Mouse (Mus musculus) liver, postnatal 0 days (tissue): ENCODE measurements around the gene Bmp5. TPM values are rescaled to one million over a fixed set of nuclear protein-coding genes. Genes with fewer than 3 reads are reported as not detected.

Experiments
- ATAC-seq: fragments of 200-750 bp; cut with Nextera tagmentation; 2 replicates; pipeline ENCODE4 v1.8.0; 2017; ENCODE audit warnings: mild to moderate bottlenecking, moderate library complexity
- DNase-seq: peaks from one replicate; pipeline ENCODE4 v3.0.0-alpha.2; 2016
- H3K27ac ChIP-seq: fragments of 300-500 bp; sonication (generic); 2 replicates; pipeline ENCODE4 v1.5.1; 2014; ENCODE audit warnings: antibody characterized with exemption, moderate library complexity, mild to moderate bottlenecking, low read depth
- H3K27me3 ChIP-seq: fragments of 300-500 bp; sonication (generic); 2 replicates; pipeline ENCODE4 v1.6.1; 2014; ENCODE audit warnings: low read length, control low read depth, mixed read lengths; ENCODE audit not compliant: insufficient read depth
- H3K36me3 ChIP-seq: fragments of 300-500 bp; sonication (generic); replicated peaks from 2 replicates; pipeline ENCODE4 v1.6.1; 2014; ENCODE audit warnings: mild to moderate bottlenecking, control low read depth, low read length, moderate library complexity, mixed read lengths; ENCODE audit not compliant: insufficient read depth
- H3K4me1 ChIP-seq: fragments of 300-500 bp; sonication (generic); 2 replicates; pipeline ENCODE4 v1.6.1; 2014; ENCODE audit warnings: antibody characterized with exemption, mild to moderate bottlenecking, control low read depth; ENCODE audit not compliant: insufficient read depth
- H3K4me2 ChIP-seq: fragments of 300-500 bp; sonication (generic); 2 replicates; pipeline ENCODE4 v1.6.1; 2014; ENCODE audit warnings: low read depth, mild to moderate bottlenecking, low read length, moderate library complexity, mixed read lengths
- H3K4me3 ChIP-seq: fragments of 300-500 bp; sonication (generic); 2 replicates; pipeline ENCODE4 v1.5.1; 2014; ENCODE audit warnings: low read depth, low read length
- H3K9ac ChIP-seq: fragments of 300-500 bp; sonication (generic); replicated peaks from 2 replicates; pipeline ENCODE4 v1.6.1; 2014; ENCODE audit warnings: mild to moderate bottlenecking, moderate library complexity
- H3K9me3 ChIP-seq: fragments of 300-500 bp; sonication (generic); 2 replicates; pipeline ENCODE4 v1.6.1; 2016; ENCODE audit warnings: mild to moderate bottlenecking, control low read depth, low read length, mixed read lengths
- CTCF ChIP-seq: sonication (generic); IDR thresholded peaks from 2 replicates; pipeline ENCODE4 v1.5.1; 2016; ENCODE audit warnings: antibody characterized with exemption, low read depth
- EP300 ChIP-seq: IDR thresholded peaks from 2 replicates; pipeline ENCODE4 v1.6.1; 2016; ENCODE audit warnings: antibody characterized with exemption, low read depth, mild to moderate bottlenecking
- WGBS: fragments of 180-500 bp; shearing (Covaris S2); extraction: QIAGEN DNeasy Blood & Tissue Kit; methylation state at CpG from one replicate; pipeline ENCODE4 v1.1.7; 2014; ENCODE audit not compliant: insufficient replicate concordance; 5-methylcytosine and 5-hydroxymethylcytosine counted together
- polyA plus RNA-seq: library from polyadenylated mRNA; unstranded; fragments of >200 nt; fragmentation: Nextera tagmentation; extraction: Ambion mirVana; gene quantifications from 2 replicates; pipeline ENCODE4 v1.2.1, GENCODE M21; 2015

Gene Bmp5
- polyA plus RNA-seq = 2.4 and 3.0 TPM in 2 replicates

DNA sequence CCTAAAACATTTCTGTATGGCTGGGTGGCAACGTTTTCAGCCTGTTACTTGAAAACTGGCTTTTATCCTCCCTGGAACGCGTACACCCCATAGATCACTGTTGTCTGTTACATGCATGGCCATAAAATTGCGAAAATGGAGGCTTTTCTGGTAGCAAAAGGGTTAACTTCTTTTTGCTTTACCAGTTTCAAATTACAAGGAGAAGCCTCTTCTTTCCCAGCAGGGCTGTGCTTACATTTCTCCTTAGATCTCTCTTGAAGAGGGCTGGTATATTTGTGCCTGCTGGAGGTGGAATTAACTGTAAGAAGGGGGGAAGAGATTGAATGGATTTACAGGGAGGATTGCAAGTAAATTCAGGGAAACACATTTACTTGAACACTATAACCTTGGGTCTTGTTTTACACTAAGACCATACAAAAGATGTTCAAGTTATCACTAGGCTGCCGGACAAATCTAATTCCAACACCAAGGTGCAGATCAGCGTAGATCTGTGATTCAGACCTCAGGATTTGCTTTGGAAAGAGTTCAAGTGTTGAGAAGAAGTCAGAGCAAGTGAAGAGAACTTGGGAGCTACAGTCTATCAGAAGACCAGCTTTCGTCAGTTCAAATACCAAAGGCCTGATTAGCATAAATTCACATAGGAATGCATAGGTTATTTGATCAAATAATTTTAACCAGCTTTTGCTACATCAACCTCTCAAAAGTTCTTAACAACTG lies at the start of gene Bmp5:
Bmp5 (plus strand) TSS at position 236 of the 717 bp plus-strand sequence.
- WGBS = 53% methylated on average over 7 of the region's 7 CpGs
- H3K9ac ChIP-seq = no peak within 1 kb of the TSS

DNA sequence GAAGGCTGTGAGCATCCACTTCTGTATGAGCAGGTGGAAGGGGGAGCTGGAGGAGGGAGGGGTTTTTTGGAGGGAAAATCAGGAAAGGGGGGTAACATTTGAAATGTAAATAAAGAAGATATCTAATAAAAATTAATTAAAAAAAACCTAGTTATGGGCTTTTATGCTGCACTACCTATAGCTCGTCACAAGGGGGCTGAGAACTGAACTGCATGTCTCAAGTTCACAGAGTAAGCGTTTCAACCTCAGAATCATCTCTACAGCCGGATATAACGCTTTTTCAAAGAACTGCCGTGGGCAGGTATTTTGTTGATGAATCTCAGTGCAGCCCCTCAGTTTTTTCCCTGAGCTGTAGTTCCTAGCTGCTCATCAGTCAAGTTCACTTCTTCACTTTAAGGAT lies 15.1 kb upstream of the Bmp5 start:
- Histone ChIP-seq H3K27me3 (no peaks in the 10 kb centered on the region), H3K36me3 (no peaks in the 10 kb centered on the region), H3K9ac (no peak overlapping the region), H3K4me2 (no peak overlapping the region), H3K9me3 (no peaks in the 10 kb centered on the region), H3K27ac (no peak overlapping the region), H3K4me3 (no peak overlapping the region), H3K4me1 (no peaks in the 10 kb centered on the region)
- 32% methylated on average over 5 of the region's 5 CpGs for WGBS
- no peak for ATAC-seq
- TF ChIP-seq CTCF (peak; percentile 58), EP300 (no peak)
- DNase-seq = no peak

More for the DNA sequence above, at the start of gene Bmp5:
- Histone ChIP-seq H3K9me3 (no peaks in the 10 kb centered on the region), H3K27ac (0 out of 2 replicates have a peak within 1 kb of the TSS, but pooled peaks have one; percentile 2), H3K27me3 (no peaks in the 10 kb centered on the region), H3K4me2 (no peak within 1 kb of the TSS), H3K4me1 (no peaks in the 10 kb centered on the region), H3K36me3 (no peaks in the 10 kb centered on the region), H3K4me3 (no peak within 1 kb of the TSS; the same call in 1 of the 2 replicates)
- TF ChIP-seq EP300 (no peak), CTCF (no peak)
- ATAC-seq (no peak), DNase-seq (no peak)

DNA sequence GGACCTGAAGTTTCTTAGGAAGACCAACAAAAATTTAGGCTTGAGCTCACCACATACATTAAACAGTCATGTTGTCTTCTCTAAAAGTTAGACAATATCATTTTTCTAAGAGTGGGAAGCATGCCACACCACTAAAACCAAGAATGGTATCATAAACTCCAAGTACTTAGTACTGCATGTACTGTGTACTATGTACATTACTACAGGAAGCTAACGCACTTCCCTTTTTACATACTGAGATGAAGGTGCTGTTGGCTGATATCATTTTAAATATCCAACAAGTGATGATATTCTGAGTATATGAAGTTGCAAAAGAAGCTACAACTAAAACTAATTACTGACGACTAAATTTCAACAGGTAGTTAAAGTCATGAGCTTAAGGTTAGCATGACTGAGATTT lies 13.6 kb upstream of the Bmp5 start:
- H3K4me3 ChIP-seq = no peak overlapping the region
- no peaks in the 10 kb centered on the region for H3K9me3 ChIP-seq
- H3K36me3 ChIP-seq = no peaks in the 10 kb centered on the region
- H3K27me3 ChIP-seq = no peaks in the 10 kb centered on the region
- H3K27ac ChIP-seq = no peak overlapping the region
- 67% methylated on average over 2 of the region's 2 CpGs for WGBS
- H3K9ac ChIP-seq = no peak overlapping the region
- no peak overlapping the region for H3K4me2 ChIP-seq
- H3K4me1 ChIP-seq = no peaks in the 10 kb centered on the region
- DNase-seq (no peak), ATAC-seq (no peak)
- TF ChIP-seq CTCF (no peak), EP300 (no peak)

DNA sequence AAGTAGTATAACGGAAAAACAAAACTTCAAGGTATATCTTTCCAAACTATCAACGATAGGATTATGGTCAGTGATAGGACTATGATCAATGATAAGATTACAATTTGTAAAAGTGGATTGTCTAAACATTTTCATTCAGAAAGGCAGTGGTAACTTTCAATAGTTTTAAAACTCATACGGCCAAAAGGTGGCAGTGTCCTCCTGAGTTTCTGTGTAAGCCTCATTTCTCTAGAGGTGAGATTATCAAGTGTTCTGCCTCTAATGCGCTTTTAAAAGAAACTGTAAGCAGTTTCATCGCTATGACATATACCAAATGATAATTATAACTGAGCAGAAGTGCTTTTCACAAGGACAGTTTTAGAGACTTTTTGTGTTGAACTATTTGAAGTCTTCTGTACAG lies 12.7 kb upstream of the Bmp5 start:
- 26% methylated on average over 5 of the region's 5 CpGs for WGBS
- Histone ChIP-seq H3K4me1 (no peaks in the 10 kb centered on the region), H3K4me2 (no peak overlapping the region), H3K9ac (no peak overlapping the region), H3K27ac (no peak overlapping the region), H3K36me3 (no peaks in the 10 kb centered on the region), H3K4me3 (no peak overlapping the region), H3K9me3 (no peaks in the 10 kb centered on the region), H3K27me3 (no peaks in the 10 kb centered on the region)
- TF ChIP-seq CTCF (peak; percentile 65), EP300 (no peak)
- ATAC-seq = no peak
- DNase-seq = no peak

DNA sequence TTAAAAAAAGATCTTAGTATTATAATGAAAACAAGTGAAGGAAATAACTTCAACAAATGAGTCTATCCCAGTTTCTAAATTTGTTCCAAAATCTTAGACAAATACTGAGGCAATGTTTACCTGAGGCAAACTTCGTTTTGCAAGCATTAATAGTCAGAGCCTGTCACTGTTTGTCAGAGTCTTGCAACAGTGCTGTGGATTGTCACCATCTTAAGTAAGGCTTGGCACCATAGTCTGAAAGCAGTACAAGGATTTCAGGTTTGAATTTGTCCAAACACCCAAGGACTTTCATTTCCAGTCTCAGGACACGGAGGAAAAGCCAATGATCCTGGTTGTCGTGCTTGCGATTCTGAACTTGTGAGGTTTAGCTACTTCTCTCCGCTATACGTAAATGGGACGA lies 10.4 kb upstream of the Bmp5 start:
- no peak for TF ChIP-seq EP300
- DNase-seq (peak; percentile 19), ATAC-seq (peak; percentile 91)
- Histone ChIP-seq H3K9ac (no peak overlapping the region), H3K27ac (0 out of 2 replicates have a peak overlapping the region, but pooled peaks have one; percentile 8), H3K27me3 (no peaks in the 10 kb centered on the region), H3K4me3 (no peak overlapping the region), H3K4me1 (no peaks in the 10 kb centered on the region), H3K4me2 (peak overlapping the region; percentile 54), H3K9me3 (no peaks in the 10 kb centered on the region), H3K36me3 (no peaks in the 10 kb centered on the region)
- 69% methylated on average over 7 of the region's 7 CpGs for WGBS

DNA sequence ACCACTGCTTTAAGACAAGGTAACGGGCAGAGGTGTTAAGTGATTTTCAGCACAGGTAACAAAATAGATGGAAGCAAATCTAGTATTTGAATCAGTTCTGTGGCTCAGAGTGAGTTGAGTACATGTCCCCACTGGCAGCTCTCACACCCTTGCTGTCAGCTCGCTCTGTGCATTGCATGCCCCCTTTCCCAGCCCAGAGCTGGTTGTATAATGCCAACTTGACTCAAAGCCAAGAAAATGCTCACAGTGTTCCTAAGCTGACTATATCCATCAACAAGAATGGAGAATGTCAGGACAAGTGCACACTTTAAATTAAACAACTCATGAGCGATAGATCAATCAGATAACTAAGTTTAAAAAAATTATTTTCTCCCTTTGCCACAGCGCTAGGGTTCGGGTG lies 8.6 kb upstream of the Bmp5 start:
- H3K9ac ChIP-seq = no peak overlapping the region
- H3K27ac ChIP-seq = no peak overlapping the region
- H3K4me3 ChIP-seq = no peak overlapping the region
- TF ChIP-seq EP300 = no peak
- no peak for TF ChIP-seq CTCF
- H3K9me3 ChIP-seq = no peaks in the 10 kb centered on the region
- H3K4me2 ChIP-seq = no peak overlapping the region
- no peaks in the 10 kb centered on the region for H3K27me3 ChIP-seq
- no peak for DNase-seq
- WGBS = 84% methylated on average over 5 of the region's 5 CpGs
- ATAC-seq = no peak
- H3K36me3 ChIP-seq = no peaks in the 10 kb centered on the region
- H3K4me1 ChIP-seq = no peaks in the 10 kb centered on the region
